Mouse (Mus musculus) heart, embryonic 14.5 days (tissue): ENCODE measurements at regions not wholly inside any gene's neighbourhood (a gene's known extent, or its start where the extent isn't known, plus 50 kb on each side); places are given as distances from the start of the nearest gene placed in this dataset.

Experiments used
- ATAC-seq: fragments of 200-750 bp; cut with Nextera tagmentation; 2 replicates; pipeline ENCODE4 v1.8.0; 2017; ENCODE audit warnings: low read depth, moderate TSS enrichment; ENCODE audit not compliant: insufficient number of reproducible peaks, insufficient read depth, low FRiP score
- H3K27ac ChIP-seq, 2 experiments: fragments of 200-500 bp in 1 of 2; fragments of 300-500 bp in 1 of 2; sonication (generic) in 1 of 2; replicated peaks in 1 of 2; 2 replicates each; pipeline ENCODE4 v1.5.1; 2012 to 2014; ENCODE audit warnings: low read depth in 2 of 2, low read length in 2 of 2, control low read depth in 1 of 2, mild to moderate bottlenecking in 1 of 2, mixed read lengths in 1 of 2; ENCODE audit not compliant: control insufficient read depth in 1 of 2, insufficient read depth in 1 of 2
- H3K27me3 ChIP-seq: fragments of 300-500 bp; sonication (generic); 2 replicates; pipeline ENCODE4 v1.6.1; 2014; ENCODE audit warnings: mild to moderate bottlenecking, low read length, control low read depth; ENCODE audit not compliant: control insufficient read depth, insufficient read depth
- H3K36me3 ChIP-seq: fragments of 300-500 bp; sonication (generic); 2 replicates; pipeline ENCODE4 v1.6.1; 2014; ENCODE audit warnings: mild to moderate bottlenecking, control low read depth, low read length, mixed read lengths; ENCODE audit not compliant: control insufficient read depth, insufficient read depth
- H3K4me1 ChIP-seq, 2 experiments: fragments of 200-500 bp in 1 of 2; fragments of 300-500 bp in 1 of 2; sonication (generic) in 1 of 2; 2 replicates each; pipeline ENCODE4 v1.6.1; 2012 to 2014; ENCODE audit warnings: low read length in 2 of 2, control low read depth in 1 of 2, mixed read lengths in 1 of 2; ENCODE audit not compliant: control insufficient read depth in 2 of 2, insufficient read depth in 2 of 2
- H3K4me2 ChIP-seq: fragments of 300-500 bp; sonication (generic); 2 replicates; pipeline ENCODE4 v1.6.1; 2014; ENCODE audit warnings: mild to moderate bottlenecking, low read length
- H3K4me3 ChIP-seq, 2 experiments: fragments of 200-500 bp in 1 of 2; fragments of 300-500 bp in 1 of 2; sonication (generic) in 1 of 2; 2 replicates each; pipeline ENCODE4 v1.5.1; 2012 to 2014; ENCODE audit warnings: low read length in 2 of 2, mild to moderate bottlenecking in 2 of 2, control low read depth in 1 of 2, low read depth in 1 of 2, moderate library complexity in 1 of 2; ENCODE audit not compliant: control insufficient read depth in 1 of 2, insufficient read depth in 1 of 2
- H3K9ac ChIP-seq: fragments of 300-500 bp; sonication (generic); 2 replicates; pipeline ENCODE4 v1.6.1; 2014; ENCODE audit warnings: mild to moderate bottlenecking, low read length
- H3K9me3 ChIP-seq: fragments of 300-500 bp; sonication (generic); 2 replicates; pipeline ENCODE4 v1.6.1; 2016; ENCODE audit warnings: low read length, control low read depth; ENCODE audit not compliant: control insufficient read depth
- WGBS: fragments of 180-500 bp; shearing (Covaris S2); extraction: QIAGEN DNeasy Blood & Tissue Kit; methylation state at CpG from one replicate; pipeline ENCODE4 v1.1.7; 2014; 5-methylcytosine and 5-hydroxymethylcytosine counted together

- ATAC-seq, result no peak
- Histone ChIP-seq H3K36me3 (no peaks in the 10 kb centered on the region), H3K27me3 (no peaks in the 10 kb centered on the region), H3K4me1 (peaks cover 0 to 5% of the 10 kb centered on the region in 2 experiments; a peak in 2 of 4 replicates), H3K9ac (no peak overlapping the region), H3K9me3 (no peaks in the 10 kb centered on the region), H3K4me3 (no peak overlapping the region), H3K27ac (no peak overlapping the region), H3K4me2 (no peak overlapping the region)
- 89% methylated on average over 3 of the region's 3 CpGs for WGBS
These were observed 240.3 kb downstream of the Rnf152 start for GRCm38 (mm10) chr1:105116231-105116630.

- Histone ChIP-seq H3K9me3 (no peaks in the 10 kb centered on the region), H3K9ac (no peak overlapping the region), H3K27ac (no peak overlapping the region), H3K4me3 (no peak overlapping the region), H3K36me3 (no peaks in the 10 kb centered on the region), H3K4me1 (peaks cover 0 to 5% of the 10 kb centered on the region in 2 experiments; a peak in 2 of 4 replicates), H3K4me2 (no peak overlapping the region), H3K27me3 (no peaks in the 10 kb centered on the region)
- no peak for ATAC-seq
- 89% methylated on average over 6 of the region's 6 CpGs for WGBS
These were observed 241.1 kb downstream of the Rnf152 start for GRCm38 (mm10) chr1:105115391-105115790.

- peaks cover 0 to 5% of the 10 kb centered on the region in 2 experiments; a peak in 2 of 4 replicates for H3K4me1 ChIP-seq
- H3K27me3 ChIP-seq, result no peaks in the 10 kb centered on the region
- no peak overlapping the region for H3K9ac ChIP-seq
- no peak overlapping the region for H3K27ac ChIP-seq
- no peak overlapping the region for H3K4me2 ChIP-seq
- 86% methylated on average over 3 of the region's 3 CpGs for WGBS
- no peak overlapping the region for H3K4me3 ChIP-seq
- no peak for ATAC-seq
- H3K9me3 ChIP-seq, result no peaks in the 10 kb centered on the region
- no peaks in the 10 kb centered on the region for H3K36me3 ChIP-seq
These were observed 241.7 kb downstream of the Rnf152 start for GRCm38 (mm10) chr1:105114835-105115234.

GRCm38 (mm10) chr1:105112762-105113525, 243.6 kb downstream of the Rnf152 start:
- Histone ChIP-seq H3K4me2 (no peak overlapping the region), H3K9ac (no peak overlapping the region), H3K4me1 (no peaks in the 10 kb centered on the region), H3K27ac (no peak overlapping the region), H3K9me3 (no peaks in the 10 kb centered on the region), H3K27me3 (no peaks in the 10 kb centered on the region), H3K4me3 (no peak overlapping the region), H3K36me3 (no peaks in the 10 kb centered on the region)
- no peak for ATAC-seq
- WGBS, result 64% methylated on average over 1 of the region's 1 CpGs

GRCm38 (mm10) chr1:105111236-105111635, 245.3 kb downstream of the Rnf152 start:
- H3K9ac ChIP-seq, result no peak overlapping the region
- WGBS, result 71% methylated on average over 4 of the region's 4 CpGs
- H3K4me2 ChIP-seq, result no peak overlapping the region
- H3K27ac ChIP-seq, result no peak overlapping the region
- H3K4me1 ChIP-seq, result no peaks in the 10 kb centered on the region
- H3K9me3 ChIP-seq, result no peaks in the 10 kb centered on the region
- H3K4me3 ChIP-seq, result no peak overlapping the region
- no peaks in the 10 kb centered on the region for H3K27me3 ChIP-seq
- no peak for ATAC-seq
- no peaks in the 10 kb centered on the region for H3K36me3 ChIP-seq

GRCm38 (mm10) chr1:105110581-105111210, 245.8 kb downstream of the Rnf152 start:
- Histone ChIP-seq H3K27ac (no peak overlapping the region), H3K4me2 (no peak overlapping the region), H3K9ac (no peak overlapping the region), H3K9me3 (no peaks in the 10 kb centered on the region), H3K4me1 (no peaks in the 10 kb centered on the region), H3K27me3 (no peaks in the 10 kb centered on the region), H3K4me3 (no peak overlapping the region), H3K36me3 (no peaks in the 10 kb centered on the region)
- no peak for ATAC-seq
- WGBS, result 80% methylated on average over 1 of the region's 1 CpGs

GRCm38 (mm10) chr1:105107836-105108235, 248.7 kb downstream of the Rnf152 start:
- no peak overlapping the region for H3K27ac ChIP-seq
- ATAC-seq, result no peak
- H3K9me3 ChIP-seq, result no peaks in the 10 kb centered on the region
- no peaks in the 10 kb centered on the region for H3K27me3 ChIP-seq
- no peaks in the 10 kb centered on the region for H3K4me1 ChIP-seq
- no peak overlapping the region for H3K9ac ChIP-seq
- no peak overlapping the region for H3K4me2 ChIP-seq
- H3K4me3 ChIP-seq, result no peak overlapping the region
- H3K36me3 ChIP-seq, result no peaks in the 10 kb centered on the region
- 51% methylated on average over 4 of the region's 4 CpGs for WGBS
